Mouse (Mus musculus) Muller cell, postnatal 12 days (primary cell): ENCODE measurements around the gene Gm17677.

ENCODE experiments used
- DNase-seq: peaks from one replicate; pipeline ENCODE4 v3.0.0-alpha.2; 2015; ENCODE audit errors: inconsistent ontology term

Gm17677 gene

GRCm38 (mm10) chr9:35740749-35741148, at the start of gene Gm17677:
Gm17677 (plus strand) TSS chr9:35741049.
- peak; percentile 20 for DNase-seq

GRCm38 (mm10) chr9:35691924-35692323, 48.9 kb upstream of the Gm17677 start:
- no peak for DNase-seq

GRCm38 (mm10) chr9:35707265-35707664, 33.6 kb upstream of the Gm17677 start:
- DNase-seq, result peak; percentile 46

- no peak for DNase-seq
Measured at GRCm38 (mm10) chr9:35756843-35757242, 16.0 kb downstream of the Gm17677 start.

GRCm38 (mm10) chr9:35778009-35778408, 37.2 kb downstream of the Gm17677 start, which contains the start of gene Gm17727:
Gm17727 (minus strand) TSS chr9:35778109.
- DNase-seq, result no peak

GRCm38 (mm10) chr9:35790001-35790400, 49.2 kb downstream of the Gm17677 start, which contains the start of the genes Gm27235 and D730048I06Rik:
Gm27235 (minus strand) TSS chr9:35790101.
D730048I06Rik (minus strand) TSS chr9:35790112.
- DNase-seq, result no peak
